23 mouse cellular contexts compared by ENCODE assay signal in genomic region chr16:30739651-30740050, GRCm38 (mm10).
A peak's percentile ranks its signal among the peaks of the same experiment; 100 is the strongest.
DNase-seq lines count a peak whose midpoint lies in the region; ATAC-seq and TF ChIP-seq lines count a peak whose summit lies in the region.
"Had no signal": no experiment of that assay in that cellular context is flagged by ENCODE, and none has a peak within 500 bp of the region (broad histone marks: within the 10 kb centered on the region; RNA-seq: fewer than 3 reads in every experiment).

No protein-coding gene starts in this region.

- peak; percentile 46 for DNase-seq in adrenal gland, postnatal 14 days
- DNase-seq in adrenal gland, postnatal 10 days = no peak
- DNase-seq in CH12.LX (ENCODE audit: extremely low read depth) (no peak), Patski (ENCODE audit: low read depth, low spot score) (peak; percentile 65)
- no peak for DNase-seq in spleen, adult 18-20 months
- no peak for DNase-seq in heart, adult 18-20 months
- DNase-seq: adrenal gland, adult 8-10 months; adrenal gland, postnatal 36 days; cerebellum, adult 11-12 months; cerebellum, adult 2 months; cerebellum, adult 9-10 months; cerebellum, postnatal 10 days; cerebellum, postnatal 25 days; embryo, embryonic 11 days had no signal

- no peak overlapping the region for H3K4me3 ChIP-seq in CH12.LX (replicated peaks in 1 of 3; ENCODE audit: low read depth in 2 of 3, low read length in 2 of 3, poor library complexity in 1 of 3)
- H3K4me3 ChIP-seq: embryonic facial prominence, embryonic 13.5 days; embryonic facial prominence, embryonic 15.5 days; erythroblast, embryonic 14.5 days; forebrain, embryonic 10.5 days; forebrain, embryonic 12.5 days had no signal

- TF ChIP-seq CTCF in CH12.LX (conservative IDR thresholded peaks at IDR 0.05 in 1 of 2, IDR thresholded peaks at IDR 0.05 in 1 of 2; ENCODE audit: low read depth in 2 of 2, low read length in 2 of 2) (no peak), Patski (IDR thresholded peaks at IDR 0.05) (no peak)

- CTCF ChIA-PET in Patski (lab: Charles Lee) = no interaction called here

- H3K79me2 ChIP-seq in CH12.LX (replicated peaks; ENCODE audit: control insufficient read depth, extremely low read depth, insufficient read depth, poor library complexity, severe bottlenecking) = no peaks in the 10 kb centered on the region

- TF ChIP-seq POLR2A in CH12.LX (IDR thresholded peaks at IDR 0.05; ENCODE audit: low read depth, low read length) = no peak

- in situ Hi-C loops in CH12.LX (cut with MboI; ENCODE audit: low pct_ligation_motif_present, low pct_unique_long_range_greater_than_20kb, low sequenced_read_pairs) = no loop called here
- in situ Hi-C loops in Patski (cut with MboI; ENCODE audit: low pct_unique_long_range_greater_than_20kb) = no loop called here

- no peaks in the 10 kb centered on the region for H3K36me3 ChIP-seq in CH12.LX (replicated peaks in 1 of 2; ENCODE audit: control insufficient read depth in 1 of 2, insufficient read depth in 1 of 2, low read length in 1 of 2)
- H3K36me3 ChIP-seq: embryonic facial prominence, embryonic 13.5 days; embryonic facial prominence, embryonic 15.5 days; forebrain, embryonic 10.5 days; forebrain, embryonic 12.5 days; G1E had no signal

- POLR2A ChIA-PET in Patski (lab: Charles Lee) = no interaction called here

- no peak for TF ChIP-seq RAD21 in CH12.LX (IDR thresholded peaks at IDR 0.05; ENCODE audit: low read depth, low read length)

- H3K4me1 ChIP-seq in CH12.LX (ENCODE audit: control insufficient read depth in 1 of 2, insufficient read depth in 2 of 2) = peaks cover 27 to 44% of the 10 kb centered on the region in 2 experiments

- no peak overlapping the region for H3K27ac ChIP-seq in CH12.LX (ENCODE audit: insufficient read depth, low read depth)
- H3K27ac ChIP-seq: embryonic facial prominence, embryonic 13.5 days; embryonic facial prominence, embryonic 15.5 days; forebrain, embryonic 10.5 days; forebrain, embryonic 12.5 days had no signal

- ATAC-seq in Patski = no peak
- ATAC-seq: activated CD4-positive, CD25-positive, alpha-beta regulatory T cell, adult 4 months; forebrain, embryonic 14.5 days; forebrain, embryonic 16.5 days had no signal

- H3K9me3 ChIP-seq in CH12.LX (replicated peaks; ENCODE audit: low read length) = no peaks in the 10 kb centered on the region
- H3K9me3 ChIP-seq: embryonic facial prominence, embryonic 13.5 days; embryonic facial prominence, embryonic 15.5 days; forebrain, embryonic 10.5 days; forebrain, embryonic 12.5 days; G1E had no signal

- H3K4me2 ChIP-seq in CH12.LX (ENCODE audit: insufficient read depth, low read depth, poor library complexity, severe bottlenecking) = no peak overlapping the region
- H3K4me2 ChIP-seq: embryonic facial prominence, embryonic 13.5 days; embryonic facial prominence, embryonic 15.5 days; forebrain, embryonic 12.5 days had no signal

- no peak overlapping the region for H3K9ac ChIP-seq in CH12.LX (ENCODE audit: insufficient read depth, low read depth)
- H3K9ac ChIP-seq: embryonic facial prominence, embryonic 13.5 days; embryonic facial prominence, embryonic 15.5 days; forebrain, embryonic 12.5 days had no signal

- TF ChIP-seq EP300 in CH12.LX (IDR thresholded peaks at IDR 0.05; ENCODE audit: low read length) = no peak

- dilution Hi-C loops in CH12.LX (cut with MboI; ENCODE audit: extremely low pct_ligation_motif_present, extremely low pct_unique_long_range_greater_than_20kb, low sequenced_read_pairs) = no loop called here

- no peaks in the 10 kb centered on the region for H3K27me3 ChIP-seq in CH12.LX (replicated peaks)
- H3K27me3 ChIP-seq in Patski = no peaks in the 10 kb centered on the region
- H3K27me3 ChIP-seq: embryonic facial prominence, embryonic 13.5 days; embryonic facial prominence, embryonic 15.5 days; forebrain, embryonic 12.5 days had no signal

TF ChIP-seq in CH12.LX, 34 proteins besides CTCF, POLR2A, EP300 and RAD21:
- TF ChIP-seq HCFC1 (IDR thresholded peaks at IDR 0.05; ENCODE audit: low read depth, low read length) = no peak
- no peak for TF ChIP-seq MYC (IDR thresholded peaks at IDR 0.05; ENCODE audit: low read depth, low read length)
- no peak for TF ChIP-seq ZNF384 (IDR thresholded peaks at IDR 0.05; ENCODE audit: low read depth, low read length)
- TF ChIP-seq ETS1 (conservative IDR thresholded peaks at IDR 0.05; ENCODE audit: low read depth, low read length) = 0 out of 2 replicates have a peak, but pooled peaks have one; percentile 7

Comparison
In these comparisons a context has a peak if more than half of its experiments do, and no peak if none do; other contexts are left out.
1. DNase-seq: peak in adrenal gland, postnatal 14 days (single experiment) and Patski (single experiment); none in adrenal gland, postnatal 10 days (single experiment), CH12.LX (single experiment), spleen, adult 18-20 months (0 of 2) and heart, adult 18-20 months (0 of 2).